Mouse (Mus musculus) CH12.LX (cell line): Measurements from ENCODE around the gene Gdap1l1. TPM values are rescaled to one million over a fixed set of nuclear protein-coding genes. Genes with fewer than 3 reads are reported as not detected.

ENCODE experiments used
- DNase-seq: peaks from one replicate; pipeline ENCODE4 v3.0.0-alpha.2; 2013; ENCODE audit errors: extremely low read depth
- H3K27ac ChIP-seq: 2 replicates; pipeline ENCODE4 v1.5.1; 2012; ENCODE audit warnings: low read depth, mild to moderate bottlenecking, control low read depth, moderate library complexity; ENCODE audit not compliant: insufficient read depth
- H3K27me3 ChIP-seq: replicated peaks from 2 replicates; pipeline ENCODE3; 2012; ENCODE audit warnings: inconsistent platforms
- H3K36me3 ChIP-seq, 2 experiments: replicated peaks in 1 of 2; 2 replicates each; pipeline versions ENCODE3 to v1.6.1; 2012; ENCODE audit warnings: inconsistent platforms in 1 of 2, low read length in 1 of 2, mild to moderate bottlenecking in 1 of 2, mixed read lengths in 1 of 2, moderate library complexity in 1 of 2; ENCODE audit not compliant: control insufficient read depth in 1 of 2, insufficient read depth in 1 of 2
- H3K4me1 ChIP-seq, 2 experiments: 2 replicates each; pipeline ENCODE4 v1.6.1; 2012; ENCODE audit warnings: inconsistent platforms in 1 of 2, moderate library complexity in 1 of 2; ENCODE audit not compliant: insufficient read depth in 2 of 2, control insufficient read depth in 1 of 2
- H3K4me2 ChIP-seq: 2 replicates; pipeline ENCODE4 v1.6.1; 2012; ENCODE audit warnings: low read depth, mild to moderate bottlenecking, control low read depth; ENCODE audit not compliant: poor library complexity, insufficient read depth, severe bottlenecking
- H3K4me3 ChIP-seq, 3 experiments: fragments of 150-350 bp in 1 of 3; sonication (generic) in 1 of 3; replicated peaks in 1 of 3; 2 replicates each; pipeline versions ENCODE3 to v1.5.1; 2011 to 2012; ENCODE audit warnings: low read depth in 2 of 3, low read length in 2 of 3, mild to moderate bottlenecking in 2 of 3, moderate library complexity in 2 of 3, control low read depth in 1 of 3, improper control_type of control experiment in 1 of 3, inconsistent platforms in 1 of 3, mixed read lengths in 1 of 3; ENCODE audit not compliant: poor library complexity in 1 of 3
- H3K79me2 ChIP-seq: replicated peaks from 2 replicates; pipeline ENCODE4 v1.6.1; 2012; ENCODE audit warnings: mild to moderate bottlenecking, moderate library complexity; ENCODE audit not compliant: control insufficient read depth, poor library complexity, insufficient read depth, severe bottlenecking; ENCODE audit errors: extremely low read depth
- H3K9ac ChIP-seq: 2 replicates; pipeline ENCODE4 v1.6.1; 2012; ENCODE audit warnings: low read depth, mild to moderate bottlenecking, control low read depth, moderate library complexity; ENCODE audit not compliant: insufficient read depth
- H3K9me3 ChIP-seq: replicated peaks from 2 replicates; pipeline ENCODE3; 2012; ENCODE audit warnings: low read length, inconsistent platforms, mixed read lengths
- BHLHE40 ChIP-seq: IDR thresholded peaks from 2 replicates; pipeline ENCODE4 v1.6.1; 2011; ENCODE audit warnings: mild to moderate bottlenecking, low read depth, low read length, improper control_type of control experiment
- CTCF ChIP-seq, 2 experiments: IDR thresholded peaks in 1 of 2; conservative IDR thresholded peaks in 1 of 2; 2 replicates each; pipeline ENCODE4 v1.5.1; 2011 to 2012; ENCODE audit warnings: low read depth in 2 of 2, low read length in 2 of 2, improper control_type of control experiment in 1 of 2, inconsistent platforms in 1 of 2, mild to moderate bottlenecking in 1 of 2, moderate library complexity in 1 of 2
- ELF1 ChIP-seq: IDR thresholded peaks from 2 replicates; pipeline ENCODE4 v1.6.1; 2014; ENCODE audit warnings: low read depth, mild to moderate bottlenecking, inconsistent platforms, low read length, improper control_type of control experiment
- EP300 ChIP-seq: IDR thresholded peaks from 2 replicates; pipeline ENCODE4 v1.6.1; 2011; ENCODE audit warnings: low read length, improper control_type of control experiment
- ETS1 ChIP-seq: conservative IDR thresholded peaks from 2 replicates; pipeline ENCODE4 v1.6.1; 2012; ENCODE audit warnings: low read depth, mild to moderate bottlenecking, inconsistent platforms, low read length, improper control_type of control experiment, moderate library complexity
- GABPA ChIP-seq: IDR thresholded peaks from 2 replicates; pipeline ENCODE4 v1.6.1; 2012; ENCODE audit warnings: low read depth, low read length, improper control_type of control experiment, inconsistent platforms; ENCODE audit not compliant: insufficient replicate concordance
- IRF4 ChIP-seq: IDR thresholded peaks from 2 replicates; pipeline ENCODE4 v1.6.1; 2014; ENCODE audit warnings: low read depth, mild to moderate bottlenecking, inconsistent platforms, low read length, improper control_type of control experiment
- JUN ChIP-seq: IDR thresholded peaks from 2 replicates; pipeline ENCODE4 v1.6.1; 2011; ENCODE audit warnings: low read depth, mild to moderate bottlenecking, low read length, improper control_type of control experiment, moderate library complexity; ENCODE audit not compliant: insufficient read depth
- KAT2A ChIP-seq: IDR thresholded peaks from 2 replicates; pipeline ENCODE4 v1.6.1; 2012; ENCODE audit warnings: low read length, improper control_type of control experiment, inconsistent platforms; ENCODE audit not compliant: insufficient replicate concordance
- MAFK ChIP-seq: IDR thresholded peaks from 2 replicates; pipeline ENCODE4 v1.6.1; 2011; ENCODE audit warnings: low read length, improper control_type of control experiment; ENCODE audit not compliant: insufficient replicate concordance
- MAZ ChIP-seq: IDR thresholded peaks from 2 replicates; pipeline ENCODE4 v1.6.1; 2012; ENCODE audit warnings: low read depth, mild to moderate bottlenecking, inconsistent platforms, low read length, improper control_type of control experiment, moderate library complexity
- MEF2A ChIP-seq: IDR thresholded peaks from 2 replicates; pipeline ENCODE4 v1.6.1; 2014; ENCODE audit warnings: low read depth, mild to moderate bottlenecking, inconsistent platforms, low read length, improper control_type of control experiment, borderline replicate concordance
- NELFE ChIP-seq: IDR thresholded peaks from 2 replicates; pipeline ENCODE4 v1.6.1; 2011; ENCODE audit warnings: low read depth, low read length, improper control_type of control experiment
- NRF1 ChIP-seq: IDR thresholded peaks from 2 replicates; pipeline ENCODE4 v1.6.1; 2014; ENCODE audit warnings: low read depth, mild to moderate bottlenecking, inconsistent platforms, low read length, improper control_type of control experiment, moderate library complexity
- POLR2A ChIP-seq: IDR thresholded peaks from 2 replicates; pipeline ENCODE4 v1.6.1; 2011; ENCODE audit warnings: low read depth, mild to moderate bottlenecking, improper control_type of control experiment, low read length
- POLR2AphosphoS2 ChIP-seq: IDR thresholded peaks from 2 replicates; pipeline ENCODE4 v1.6.1; 2011; ENCODE audit warnings: low read depth, low read length, improper control_type of control experiment
- RCOR1 ChIP-seq: conservative IDR thresholded peaks from 2 replicates; pipeline ENCODE4 v1.6.1; 2012; ENCODE audit warnings: low read depth, mild to moderate bottlenecking, inconsistent platforms, low read length, improper control_type of control experiment
- SIN3A ChIP-seq: IDR thresholded peaks from 2 replicates; pipeline ENCODE4 v1.6.1; 2012; ENCODE audit warnings: low read length, improper control_type of control experiment, inconsistent platforms
- SMC3 ChIP-seq: IDR thresholded peaks from 2 replicates; pipeline ENCODE4 v1.6.1; 2011; ENCODE audit warnings: low read depth, low read length, improper control_type of control experiment
- TBP ChIP-seq: conservative IDR thresholded peaks from 2 replicates; pipeline ENCODE4 v1.6.1; 2011; ENCODE audit warnings: low read depth, low read length, improper control_type of control experiment
- USF1 ChIP-seq: IDR thresholded peaks from 2 replicates; pipeline ENCODE4 v1.6.1; 2014; ENCODE audit warnings: low read depth, mild to moderate bottlenecking, inconsistent platforms, low read length, improper control_type of control experiment
- ZC3H11A ChIP-seq: IDR thresholded peaks from 2 replicates; pipeline ENCODE4 v1.6.1; 2012; ENCODE audit warnings: low read depth, mild to moderate bottlenecking, inconsistent platforms, low read length, improper control_type of control experiment
- ZMIZ1 ChIP-seq: IDR thresholded peaks from 2 replicates; pipeline ENCODE4 v1.6.1; 2012; ENCODE audit warnings: low read depth, mild to moderate bottlenecking, inconsistent platforms, low read length, improper control_type of control experiment
- ZNF384 ChIP-seq: IDR thresholded peaks from 2 replicates; pipeline ENCODE4 v1.6.1; 2012; ENCODE audit warnings: low read depth, low read length, improper control_type of control experiment, inconsistent platforms
- dilution Hi-C: fragments of 300-500 bp; cut with MboI; formaldehyde crosslinking; loops from 2 replicates; pipeline ENCODE4 v1.14.3; 2020; ENCODE audit warnings: low sequenced_read_pairs; ENCODE audit not compliant: extremely low pct_unique_long_range_greater_than_20kb, extremely low pct_ligation_motif_present
- in situ Hi-C: fragments of 300-500 bp; cut with MboI; formaldehyde crosslinking; loops from 3 replicates; pipeline ENCODE4 v1.14.3; 2019; ENCODE audit warnings: low sequenced_read_pairs, low pct_ligation_motif_present, low pct_unique_long_range_greater_than_20kb, mixed read lengths
- polyA plus RNA-seq: library from polyadenylated mRNA; unstranded; fragments of >175 nt; gene quantifications from 2 replicates; pipeline ENCODE4 v1.2.1, GENCODE M21; 2012; ENCODE audit warnings: low read depth; ENCODE audit not compliant: insufficient read length
- total RNA-seq, 2 experiments: library from RNA; depleted of rRNA; stranded (reverse); fragments of 300-350 nt in 1 of 2; fragments of >200 nt in 1 of 2; gene quantifications; 2 replicates each; pipeline ENCODE4 v1.2.3; 2012 to 2014

Gene Gdap1l1
- not detected in 2 replicates for total RNA-seq (2012; rRNA removed)
- not detected in 2 replicates for total RNA-seq (2014; rRNA removed)
- polyA plus RNA-seq, result not detected in 2 replicates

GRCm38 (mm10) chr2:163438246-163438618, at the start of gene Gdap1l1:
TSS of gene Gdap1l1 (plus strand) at chr2:163438476.
- DNase-seq, result no peak
- no peaks in the 10 kb centered on the region for H3K9me3 ChIP-seq
- in situ Hi-C loops (no loop called here), dilution Hi-C loops (no loop called here)
- TF ChIP-seq ZNF384 (no peak), ZMIZ1 (no peak), KAT2A (no peak), MAZ (no peak), NRF1 (no peak), JUN (no peak), SIN3A (no peak), GABPA (no peak), EP300 (no peak), POLR2A (no peak), CTCF (conservative IDR thresholded peaks at IDR 0.05 in 1 of 2, IDR thresholded peaks at IDR 0.05 in 1 of 2; ENCODE audit: low read depth in 2 of 2, low read length in 2 of 2) (no peak), MAFK (no peak), SMC3 (no peak), MEF2A (no peak), ELF1 (no peak), ZC3H11A (no peak)
- no peak within 1 kb of the TSS for H3K4me2 ChIP-seq
- no peaks in the 10 kb centered on the region for H3K4me1 ChIP-seq
- H3K79me2 ChIP-seq, result no peaks in the 10 kb centered on the region
- H3K27me3 ChIP-seq, result peaks cover 86% of the 10 kb centered on the region
- H3K4me3 ChIP-seq, result no peak within 1 kb of the TSS
- no peak within 1 kb of the TSS for H3K27ac ChIP-seq
- no peaks in the 10 kb centered on the region for H3K36me3 ChIP-seq
- H3K9ac ChIP-seq, result no peak within 1 kb of the TSS

GRCm38 (mm10) chr2:163392436-163392835, 45.8 kb upstream of the Gdap1l1 start:
- TF ChIP-seq RCOR1, result no peak
- no peak for TF ChIP-seq NRF1
- TF ChIP-seq ELF1, result no peak
- TF ChIP-seq GABPA, result no peak
- no peak for TF ChIP-seq TBP
- TF ChIP-seq ZNF384, result no peak
- TF ChIP-seq USF1, result no peak
- no peak for TF ChIP-seq CTCF (conservative IDR thresholded peaks at IDR 0.05 in 1 of 2, IDR thresholded peaks at IDR 0.05 in 1 of 2; ENCODE audit: low read depth in 2 of 2, low read length in 2 of 2)
- no peak for TF ChIP-seq BHLHE40
- no peak for TF ChIP-seq NELFE
- TF ChIP-seq EP300, result no peak
- TF ChIP-seq POLR2AphosphoS2, result no peak
- TF ChIP-seq SMC3, result no peak
- TF ChIP-seq MAZ, result no peak
- no peak for TF ChIP-seq ETS1
- TF ChIP-seq IRF4, result no peak
- no peaks in the 10 kb centered on the region for H3K9me3 ChIP-seq
- no peaks in the 10 kb centered on the region for H3K79me2 ChIP-seq
- DNase-seq, result no peak
- H3K4me1 ChIP-seq, result no peaks in the 10 kb centered on the region
- H3K27me3 ChIP-seq, result peaks cover 68% of the 10 kb centered on the region
- no peak overlapping the region for H3K9ac ChIP-seq
- no peak overlapping the region for H3K27ac ChIP-seq
- no peak overlapping the region for H3K4me3 ChIP-seq
- no peak overlapping the region for H3K4me2 ChIP-seq
- in situ Hi-C loops, result loop anchor here (5.0 kb wide), 1 partner anchor 50 kb away; no protein-coding TSS in a partner anchor
- no peaks in the 10 kb centered on the region for H3K36me3 ChIP-seq
- dilution Hi-C loops, result no loop called here
